Mouse (Mus musculus): ENCODE data around the gene Cep19. TPM values are rescaled to one million over a fixed set of nuclear protein-coding genes. Genes with fewer than 3 reads are reported as not detected.

Cep19 gene
- total and polyA plus RNA-seq, 3 experiments = 7.1 to 8.7 TPM; not detected in 1

DNA sequence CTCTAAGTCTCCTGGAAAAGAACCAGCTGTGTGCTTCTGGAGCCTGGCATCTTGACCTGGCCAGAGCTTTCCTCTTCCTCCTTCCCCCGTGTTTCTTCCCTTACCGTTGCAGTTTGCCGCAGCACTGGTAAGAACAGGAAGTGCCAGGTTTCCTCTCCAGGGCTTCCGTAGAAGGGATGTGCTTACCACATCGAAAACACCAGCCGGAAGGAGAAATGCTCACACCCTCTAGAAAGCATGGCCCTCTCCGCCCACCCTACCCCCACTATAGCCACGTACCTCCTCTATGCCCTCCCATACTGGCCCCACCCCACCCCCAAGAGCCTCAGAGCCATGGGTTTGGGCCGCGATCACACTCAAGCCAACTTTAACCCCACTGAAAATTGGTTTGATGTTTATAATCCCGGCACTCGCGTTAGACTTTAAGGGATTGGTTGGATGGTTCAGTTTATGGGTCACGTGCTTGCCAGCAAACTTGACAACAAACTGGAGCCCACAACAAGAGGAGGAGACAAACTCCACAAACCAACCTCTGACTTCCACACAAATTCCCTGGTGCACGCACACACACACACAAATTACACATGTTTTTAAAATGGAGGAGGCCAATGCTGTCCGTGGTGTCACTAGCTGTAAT lies 30.7 kb downstream of the Cep19 start (continued):
- TF ChIP-seq NRF1 (IDR thresholded peaks at IDR 0.05; ENCODE audit: insufficient read depth, low read depth, low read length, poor library complexity, severe bottlenecking) (no peak), MXI1 (IDR thresholded peaks at IDR 0.05; ENCODE audit: low read depth, low read length) (peak; percentile 84; the same call in 1 of the 2 replicates), USF1 (IDR thresholded peaks at IDR 0.05; ENCODE audit: low read depth, low read length) (peak; percentile 92)

DNA sequence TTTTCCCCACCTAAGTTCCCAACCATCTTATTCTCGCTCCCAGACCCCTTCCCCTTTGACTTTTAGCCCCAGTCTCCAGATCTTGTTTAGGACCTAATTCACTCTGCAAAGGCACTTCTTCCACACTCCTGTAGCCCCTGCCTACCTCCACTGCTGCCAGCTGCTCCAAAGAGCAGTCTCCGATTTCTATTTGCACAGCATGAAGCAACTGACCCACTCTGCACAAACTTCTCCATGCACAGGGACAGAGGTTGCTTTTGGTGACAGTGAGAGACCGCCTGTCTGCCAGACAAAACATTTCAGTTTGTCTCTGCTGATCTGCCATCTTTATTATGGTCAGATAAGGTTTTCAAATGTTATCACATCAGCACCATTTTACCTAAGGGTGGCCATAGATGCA lies 33.5 kb downstream of the Cep19 start:
- Histone ChIP-seq H3K9ac (ENCODE audit: control insufficient read depth, low read depth, low read length, poor library complexity, severe bottlenecking) (no peak overlapping the region), H3K27me3 (ENCODE audit: control insufficient read depth in 1 of 2, insufficient read depth in 2 of 2, low read length in 2 of 2) (no peaks in the 10 kb centered on the region), H3K9me3 (replicated peaks; ENCODE audit: insufficient read depth, low read length) (no peaks in the 10 kb centered on the region), H3K4me1 (ENCODE audit: control insufficient read depth in 1 of 2, insufficient read depth in 2 of 2, low read length in 2 of 2) (peaks cover 0 to 9% of the 10 kb centered on the region in 2 experiments; a peak in 2 of 4 replicates), H3K4me3 (ENCODE audit: control insufficient read depth in 1 of 2, insufficient read depth in 1 of 2, low read depth in 2 of 2, low read length in 2 of 2) (no peak overlapping the region), H3K27ac (ENCODE audit: control insufficient read depth, low read depth, low read length) (no peak overlapping the region), H3K79me2 (ENCODE audit: control insufficient read depth, insufficient read depth, low read length, poor library complexity) (no peaks in the 10 kb centered on the region; the same call in 1 of the 2 replicates), H3K36me3 (ENCODE audit: control insufficient read depth in 1 of 2, insufficient read depth in 2 of 2, low read length in 2 of 2) (peaks cover 0 to 11% of the 10 kb centered on the region in 2 experiments; a peak in 2 of 4 replicates)
- no peak for TF ChIP-seq CHD2 (IDR thresholded peaks at IDR 0.05; ENCODE audit: low read length)
- TF ChIP-seq ZC3H11A (IDR thresholded peaks at IDR 0.05; ENCODE audit: low read depth, low read length) = no peak
- TF ChIP-seq ZNF384 (IDR thresholded peaks at IDR 0.05; ENCODE audit: low read depth, low read length) = no peak
- TF ChIP-seq UBTF (IDR thresholded peaks at IDR 0.05; ENCODE audit: borderline replicate concordance, insufficient read depth, low read depth, low read length) = no peak
- TF ChIP-seq CTCF (IDR thresholded peaks at IDR 0.05 in 2 of 3, conservative IDR thresholded peaks at IDR 0.05 in 1 of 3; ENCODE audit: control insufficient read depth in 1 of 3, insufficient read depth in 1 of 3, low read depth in 2 of 3, low read length in 3 of 3, poor library complexity in 1 of 3, severe bottlenecking in 1 of 3) = no peak
- no peak for TF ChIP-seq JUND (IDR thresholded peaks at IDR 0.05; ENCODE audit: low read depth, low read length)
- no peak for TF ChIP-seq MAX (IDR thresholded peaks at IDR 0.05; ENCODE audit: low read length)
- TF ChIP-seq SIN3A (IDR thresholded peaks at IDR 0.05; ENCODE audit: low read length) = no peak
- TF ChIP-seq GABPA (IDR thresholded peaks at IDR 0.05; ENCODE audit: low read depth, low read length) = no peak
- TF ChIP-seq MXI1 (IDR thresholded peaks at IDR 0.05; ENCODE audit: low read depth, low read length) = no peak
- no peak for TF ChIP-seq MYC (IDR thresholded peaks at IDR 0.05; ENCODE audit: low read depth, low read length)
- no peak for TF ChIP-seq NRF1 (IDR thresholded peaks at IDR 0.05; ENCODE audit: insufficient read depth, low read depth, low read length, poor library complexity, severe bottlenecking)
- TF ChIP-seq SMC3 (IDR thresholded peaks at IDR 0.05; ENCODE audit: low read depth, low read length) = no peak
- no peak for TF ChIP-seq TBP (IDR thresholded peaks at IDR 0.05; ENCODE audit: low read depth, low read length)
- DNase-seq (ENCODE audit: low read depth, low spot score) = no peak

- H3K4me3 ChIP-seq (ENCODE audit: control insufficient read depth in 1 of 2, insufficient read depth in 1 of 2, low read depth in 2 of 2, low read length in 2 of 2) = no peak overlapping the region
- no peak for DNase-seq (ENCODE audit: low read depth, low spot score)
- no peaks in the 10 kb centered on the region for H3K79me2 ChIP-seq (ENCODE audit: control insufficient read depth, insufficient read depth, low read length, poor library complexity)
- H3K9me3 ChIP-seq (replicated peaks; ENCODE audit: insufficient read depth, low read length) = no peaks in the 10 kb centered on the region
- H3K36me3 ChIP-seq (ENCODE audit: control insufficient read depth in 1 of 2, insufficient read depth in 2 of 2, low read length in 2 of 2) = peaks cover 0 to 4% of the 10 kb centered on the region in 2 experiments; a peak in 2 of 4 replicates
- no peak for TF ChIP-seq ZKSCAN1 (IDR thresholded peaks at IDR 0.05; ENCODE audit: low read depth, low read length)
- TF ChIP-seq CHD1 (IDR thresholded peaks at IDR 0.05; ENCODE audit: low read depth, low read length) = no peak
- no peak for TF ChIP-seq NELFE (IDR thresholded peaks at IDR 0.05; ENCODE audit: low read depth, low read length)
- TF ChIP-seq MAZ (IDR thresholded peaks at IDR 0.05; ENCODE audit: low read depth, low read length) = no peak
- TF ChIP-seq ZMIZ1 (IDR thresholded peaks at IDR 0.05; ENCODE audit: low read depth, low read length) = no peak
- TF ChIP-seq TCF12 (IDR thresholded peaks at IDR 0.05; ENCODE audit: low read depth, low read length) = no peak
- no peak for TF ChIP-seq ETS1 (IDR thresholded peaks at IDR 0.05; ENCODE audit: low read depth, low read length)
- H3K27me3 ChIP-seq (ENCODE audit: control insufficient read depth in 1 of 2, insufficient read depth in 2 of 2, low read length in 2 of 2) = no peaks in the 10 kb centered on the region
- H3K27ac ChIP-seq (ENCODE audit: control insufficient read depth, low read depth, low read length) = no peak overlapping the region
- no peak overlapping the region for H3K9ac ChIP-seq (ENCODE audit: control insufficient read depth, low read depth, low read length, poor library complexity, severe bottlenecking)
- peaks cover 0 to under 1% of the 10 kb centered on the region in 2 experiments; a peak in 1 of 4 replicates for H3K4me1 ChIP-seq (ENCODE audit: control insufficient read depth in 1 of 2, insufficient read depth in 2 of 2, low read length in 2 of 2)
Observed at GRCm38 (mm10) chr16:32135842-32136357, 36.3 kb downstream of the Cep19 start.
